Mouse (Mus musculus) 3T3-L1 (cell line): ENCODE measurements around the gene Abca12.

Experiments
- DNase-seq: peaks from one replicate; pipeline ENCODE4 v3.0.0-alpha.2; 2015; ENCODE audit warnings: low read depth, low spot score

The Abca12 gene

DNA sequence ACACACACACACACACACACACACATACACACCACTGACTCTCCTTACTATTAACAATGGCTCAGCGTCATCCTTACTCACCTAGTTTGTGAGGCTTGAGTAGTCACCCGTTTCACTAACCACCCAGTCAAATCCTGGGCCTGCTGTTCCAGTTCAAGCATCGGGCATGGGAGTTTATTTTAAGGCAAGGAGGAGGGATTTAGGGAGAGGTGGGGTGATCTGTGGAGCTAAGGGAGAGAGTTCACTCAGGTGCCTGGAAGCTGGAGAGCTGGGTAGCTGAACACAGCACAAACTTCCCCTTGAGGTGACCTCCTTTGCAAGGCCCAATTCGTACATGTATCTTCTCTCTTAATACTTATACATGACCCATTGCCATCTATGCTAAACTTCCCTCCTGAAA lies 219.4 kb downstream of the Abca12 start:
- DNase-seq, result no peak

DNA sequence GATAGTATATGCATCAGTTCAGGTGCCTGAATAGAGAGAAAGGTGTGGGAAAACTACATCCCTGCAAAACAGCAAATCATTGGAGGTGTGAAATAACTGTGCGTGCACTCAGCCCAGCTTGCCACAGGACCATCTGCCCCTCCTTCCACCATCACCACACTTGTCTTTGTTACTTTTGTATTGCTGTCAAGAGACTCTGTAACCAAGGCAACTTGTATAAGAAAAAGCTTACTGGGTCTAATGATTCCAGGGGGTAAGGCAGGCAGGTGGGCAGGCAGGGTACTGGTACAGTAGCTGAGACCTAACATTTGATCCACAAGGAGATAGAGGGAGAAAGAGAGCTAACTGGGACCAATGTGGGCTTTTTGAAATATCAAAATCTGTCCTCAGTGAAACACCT lies 220.8 kb downstream of the Abca12 start:
- no peak for DNase-seq
